In genomic region chr10:46070766-46071165, GRCm38 (mm10) we compare ENCODE assay signal across 24 mouse cellular contexts.
DNase-seq lines count a peak whose midpoint lies in the region; ATAC-seq lines count a peak whose summit lies in the region.
"Had no signal": no experiment of that assay in that cellular context is flagged by ENCODE, and none has a peak within 500 bp of the region (broad histone marks: within the 10 kb centered on the region; RNA-seq: fewer than 3 reads in every experiment).

No protein-coding gene starts in this region.

- no peaks in the 10 kb centered on the region for H3K9me3 ChIP-seq in hindbrain, embryonic 10.5 days
- H3K9me3 ChIP-seq in hindbrain, embryonic 16.5 days (ENCODE audit: control insufficient read depth, low read length) = no peaks in the 10 kb centered on the region
- H3K9me3 ChIP-seq in hindbrain, embryonic 15.5 days = no peaks in the 10 kb centered on the region
- H3K9me3 ChIP-seq: heart, embryonic 12.5 days; kidney, embryonic 15.5 days; neural tube, embryonic 12.5 days had no signal

- no peak overlapping the region for H3K4me3 ChIP-seq in hindbrain, embryonic 10.5 days
- H3K4me3 ChIP-seq in hindbrain, embryonic 16.5 days (ENCODE audit: low read length) = no peak overlapping the region
- H3K4me3 ChIP-seq in hindbrain, embryonic 15.5 days = no peak overlapping the region
- H3K4me3 ChIP-seq: heart, adult 2 months; heart, embryonic 12.5 days; kidney, embryonic 15.5 days; myocyte; neural tube, embryonic 12.5 days had no signal

- no peak overlapping the region for H3K4me2 ChIP-seq in hindbrain, embryonic 16.5 days (ENCODE audit: low read length)
- H3K4me2 ChIP-seq in hindbrain, embryonic 15.5 days = no peak overlapping the region
- H3K4me2 ChIP-seq: heart, embryonic 12.5 days; kidney, embryonic 15.5 days; lung, embryonic 14.5 days; neural tube, embryonic 12.5 days had no signal

- H3K27ac ChIP-seq in hindbrain, embryonic 10.5 days = peak overlapping the region; percentile 42; the same call in 1 of the 2 replicates
- no peak overlapping the region for H3K27ac ChIP-seq in hindbrain, embryonic 16.5 days (ENCODE audit: low read depth, low read length)
- 0 out of 2 replicates have a peak overlapping the region, but pooled peaks have one; percentile 1 for H3K27ac ChIP-seq in hindbrain, embryonic 15.5 days (replicated peaks)
- H3K27ac ChIP-seq: heart, adult 2 months; kidney, embryonic 15.5 days; liver, embryonic 14.5 days; neural tube, embryonic 12.5 days had no signal

- H3K9ac ChIP-seq in hindbrain, embryonic 16.5 days (ENCODE audit: low read depth, low read length) = no peak overlapping the region
- H3K9ac ChIP-seq in hindbrain, embryonic 15.5 days = no peak overlapping the region
- H3K9ac ChIP-seq: heart, embryonic 12.5 days; kidney, embryonic 15.5 days; liver, embryonic 14.5 days; lung, embryonic 14.5 days; neural tube, embryonic 12.5 days had no signal

- no peaks in the 10 kb centered on the region for H3K36me3 ChIP-seq in hindbrain, embryonic 10.5 days
- H3K36me3 ChIP-seq in hindbrain, embryonic 16.5 days (ENCODE audit: control insufficient read depth, insufficient read depth, low read length) = no peaks in the 10 kb centered on the region
- H3K36me3 ChIP-seq in hindbrain, embryonic 15.5 days = no peaks in the 10 kb centered on the region
- H3K36me3 ChIP-seq: heart, embryonic 12.5 days; kidney, embryonic 15.5 days; neural tube, embryonic 12.5 days had no signal

- H3K4me1 ChIP-seq in hindbrain, embryonic 10.5 days (replicated peaks) = peaks cover 31% of the 10 kb centered on the region
- H3K4me1 ChIP-seq in hindbrain, embryonic 16.5 days (ENCODE audit: control insufficient read depth, insufficient read depth, low read depth, low read length) = peaks cover 3% of the 10 kb centered on the region
- H3K4me1 ChIP-seq in hindbrain, embryonic 15.5 days (replicated peaks) = peaks cover 24% of the 10 kb centered on the region
- H3K4me1 ChIP-seq: heart, embryonic 12.5 days; kidney, embryonic 15.5 days had no signal

- WGBS in hindbrain, embryonic 10.5 days = 89% methylated on average over 3 of the region's 3 CpGs
- WGBS in hindbrain, embryonic 16.5 days = 74% methylated on average over 3 of the region's 3 CpGs
- 71% methylated on average over 3 of the region's 3 CpGs for WGBS in hindbrain, embryonic 15.5 days

- DNase-seq in hindbrain, embryonic 10.5 days (ENCODE audit: low spot score) = no peak
- DNase-seq in retina, embryonic 14.5 days (ENCODE audit: low spot score) = peak; percentile 26
- no peak for DNase-seq in retina, postnatal 1 day
- no peak for DNase-seq in testis, postnatal 14 days (ENCODE audit: low spot score)
- DNase-seq in adrenal gland, postnatal 4 days (ENCODE audit: low spot score in 2 of 2) = no peak
- DNase-seq: adrenal gland, adult 2 months; adrenal gland, postnatal 36 days; cerebellum, adult 9-10 months; cerebellum, postnatal 36 days; heart, adult 2 months; heart, postnatal 4 days; kidney, adult 18-20 months; liver; lung, embryonic 14.5 days; lung, postnatal 14 days; thymus, postnatal 14 days had no signal

- no peak for ATAC-seq in hindbrain, embryonic 16.5 days
- no peak for ATAC-seq in hindbrain, embryonic 15.5 days (ENCODE audit: low FRiP score, low read depth)
- ATAC-seq: activated CD4-positive, CD25-positive, alpha-beta regulatory T cell, adult 4 months had no signal

- H3K27me3 ChIP-seq in hindbrain, embryonic 10.5 days (ENCODE audit: insufficient read depth, poor library complexity, severe bottlenecking) = no peaks in the 10 kb centered on the region
- H3K27me3 ChIP-seq in hindbrain, embryonic 16.5 days (replicated peaks; ENCODE audit: control insufficient read depth, insufficient read depth, low read length) = no peaks in the 10 kb centered on the region
- no peaks in the 10 kb centered on the region for H3K27me3 ChIP-seq in hindbrain, embryonic 15.5 days
- H3K27me3 ChIP-seq: heart, embryonic 12.5 days; kidney, embryonic 15.5 days; neural tube, embryonic 12.5 days had no signal
